Mouse (Mus musculus): ENCODE data around the gene Ccr4. TPM values are rescaled to one million over a fixed set of nuclear protein-coding genes. Genes with fewer than 3 reads are reported as not detected.

Gene Ccr4
- total RNA-seq, 2 experiments from 2014 or later: not detected

Other genes with a start within 250 kb of the Ccr4 start
- not detected for gene Bcl2a1c, start 174.8 kb downstream of the Ccr4 start, total RNA-seq (2021)
- 10 to 100 TPM; 33.4 to 43.6 TPM for gene Crtap, start 114.2 kb downstream of the Ccr4 start, total RNA-seq (2021)
- gene Glb1, start 103.8 kb downstream of the Ccr4 start, total RNA-seq (2021): 10 to 100 TPM in 1 of 2 experiments, 1 to 10 TPM in 1; 9.9 to 10.3 TPM
- 1 to 10 TPM; 1.8 to 2.3 TPM for gene Tmppe, start 103.8 kb downstream of the Ccr4 start, total RNA-seq (2021)
- gene C130032M10Rik, start 10.8 kb upstream of the Ccr4 start, total RNA-seq (2021): not detected
- gene Trim71, start 59.5 kb upstream of the Ccr4 start, total RNA-seq (2021): not detected
- gene Cnot10, start 135.3 kb upstream of the Ccr4 start, total RNA-seq (2021): 10 to 100 TPM; 15.3 to 15.4 TPM
- gene Dync1li1, start 183.9 kb upstream of the Ccr4 start, total RNA-seq (2021): 10 to 100 TPM; 31.3 to 34.1 TPM
- gene Cmtm6, start 226.2 kb upstream of the Ccr4 start, total RNA-seq (2021): 10 to 100 TPM; 11.2 to 14.2 TPM